Mouse (Mus musculus): ENCODE results near the gene Ece1. TPM values are rescaled to one million over a fixed set of nuclear protein-coding genes. Genes with fewer than 3 reads are reported as not detected.
"Not testable (repeated sequence)": the region's sequence is repeated elsewhere in the genome, so short reads cannot be mapped to it uniquely, and the experiment has no call there.

Gene Ece1
- total RNA-seq, 2 experiments from 2014 or later = 119 to 133 TPM

GRCm38 (mm10) chr4:137942782-137943486, 80.9 kb downstream of the Ece1 start:
- DNase-seq = no peak

- DNase-seq = no peak
Measured at GRCm38 (mm10) chr4:137943540-137943939, 81.5 kb downstream of the Ece1 start.

- DNase-seq = no peak
Measured at GRCm38 (mm10) chr4:137945376-137945775, 83.3 kb downstream of the Ece1 start.

GRCm38 (mm10) chr4:137946419-137946818, 84.4 kb downstream of the Ece1 start:
- DNase-seq = no peak

- peak; percentile 89 for DNase-seq
Measured at GRCm38 (mm10) chr4:137952840-137953239, 90.8 kb downstream of the Ece1 start.

- DNase-seq = no peak
Measured at GRCm38 (mm10) chr4:137954184-137954583, 92.1 kb downstream of the Ece1 start.

GRCm38 (mm10) chr4:137954926-137955396, 92.9 kb downstream of the Ece1 start:
- DNase-seq = peak; percentile 67

GRCm38 (mm10) chr4:137956260-137956659, 94.2 kb downstream of the Ece1 start:
- no peak for DNase-seq

- no peak for DNase-seq
Measured at GRCm38 (mm10) chr4:137959889-137960665, 98.0 kb downstream of the Ece1 start.

- no peak for DNase-seq
Measured at GRCm38 (mm10) chr4:137960757-137961156, 98.7 kb downstream of the Ece1 start.

- no peak for DNase-seq
Measured at GRCm38 (mm10) chr4:137962643-137963350, 100.8 kb downstream of the Ece1 start.

- DNase-seq = no peak
Measured at GRCm38 (mm10) chr4:137963431-137963830, 101.4 kb downstream of the Ece1 start.

- DNase-seq = peak; percentile 90
Measured at GRCm38 (mm10) chr4:137963881-137964584, 102.0 kb downstream of the Ece1 start.

- no peak for DNase-seq
Measured at GRCm38 (mm10) chr4:137964585-137964930, 102.5 kb downstream of the Ece1 start.

GRCm38 (mm10) chr4:137968203-137968602, 106.2 kb downstream of the Ece1 start:
- peak; percentile 76 for DNase-seq

- not testable (repeated sequence) for DNase-seq
Measured at GRCm38 (mm10) chr4:137970623-137971199, 108.7 kb downstream of the Ece1 start.

- not testable (repeated sequence) for DNase-seq
Measured at GRCm38 (mm10) chr4:137974856-137975432, 112.9 kb downstream of the Ece1 start.

- not testable (repeated sequence) for DNase-seq
Measured at GRCm38 (mm10) chr4:137979066-137979644, 117.1 kb downstream of the Ece1 start.

- no peak for DNase-seq
Measured at GRCm38 (mm10) chr4:137982869-137983268, 120.8 kb downstream of the Ece1 start.

GRCm38 (mm10) chr4:137984212-137984611, 122.2 kb downstream of the Ece1 start:
- DNase-seq = peak; percentile 68

GRCm38 (mm10) chr4:137984746-137985145, 122.7 kb downstream of the Ece1 start:
- no peak for DNase-seq

Measured in heart, postnatal 4 days (tissue).